Mouse (Mus musculus): ENCODE results near the gene Hcfc2.

DNA sequence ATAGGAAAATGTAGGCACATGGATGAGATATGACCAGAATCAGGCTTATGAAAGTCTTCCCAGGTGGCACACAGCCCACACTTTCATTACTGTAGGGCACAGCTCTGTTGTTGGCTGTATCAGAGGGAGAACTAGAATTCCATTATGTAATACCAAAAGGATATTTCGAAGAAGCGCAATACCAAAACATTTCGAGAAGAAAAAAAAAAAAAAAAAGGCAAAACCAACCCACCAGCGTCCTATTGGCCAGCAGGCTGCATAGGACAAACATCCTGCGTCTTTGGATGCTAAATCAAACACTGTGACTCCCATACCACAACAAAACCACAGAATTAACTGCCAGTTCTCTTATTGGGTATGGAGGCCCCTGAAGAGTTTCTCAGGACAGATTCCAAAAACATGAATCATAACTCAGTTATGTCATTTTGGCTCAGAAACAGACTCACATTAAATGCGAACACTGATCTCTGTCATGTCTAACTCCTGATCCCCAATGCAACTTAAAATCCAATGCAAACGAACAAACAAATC, 6.2 kb upstream of the Hcfc2 start:
- TF ChIP-seq CTCF (IDR thresholded peaks at IDR 0.05; ENCODE audit: borderline replicate concordance, insufficient read depth, low read depth, low read length) = no peak
- TF ChIP-seq POLR2A (IDR thresholded peaks at IDR 0.05; ENCODE audit: borderline replicate concordance, insufficient read depth, low read length) = no peak
